Mouse (Mus musculus) ES-E14 (cell line): Measurements from ENCODE around the gene Daam1. TPM values are rescaled to one million over a fixed set of nuclear protein-coding genes. Genes with fewer than 3 reads are reported as not detected.

ENCODE experiments used
- DNase-seq: peaks from one replicate; pipeline ENCODE4 v3.0.0-alpha.2; 2013; ENCODE audit warnings: low read depth, low spot score
- H3K27ac ChIP-seq: 2 replicates; pipeline ENCODE4 v1.5.1; 2012; ENCODE audit warnings: low read depth, mild to moderate bottlenecking, low read length, moderate library complexity, mixed read lengths; ENCODE audit not compliant: poor library complexity, insufficient read depth, severe bottlenecking
- H3K36me3 ChIP-seq: 2 replicates; pipeline ENCODE4 v1.6.1; 2012; ENCODE audit warnings: mild to moderate bottlenecking, low read length, moderate library complexity, mixed read lengths; ENCODE audit not compliant: control insufficient read depth, poor library complexity, insufficient read depth, severe bottlenecking
- H3K4me1 ChIP-seq, 2 experiments: fragments of 150-350 bp in 1 of 2; sonication (generic) in 1 of 2; 2 replicates each; pipeline ENCODE4 v1.6.1; 2012; ENCODE audit warnings: low read length in 2 of 2, mild to moderate bottlenecking in 1 of 2, mixed read lengths in 1 of 2; ENCODE audit not compliant: control insufficient read depth in 2 of 2, insufficient read depth in 2 of 2, poor library complexity in 1 of 2
- H3K4me3 ChIP-seq, 2 experiments: fragments of 150-350 bp in 1 of 2; sonication (generic) in 1 of 2; 2 replicates each; pipeline ENCODE4 v1.5.1; 2012; ENCODE audit warnings: low read length in 2 of 2, low read depth in 1 of 2, mild to moderate bottlenecking in 1 of 2, mixed read lengths in 1 of 2; ENCODE audit not compliant: insufficient read depth in 1 of 2, poor library complexity in 1 of 2, severe bottlenecking in 1 of 2
- H3K9ac ChIP-seq: 2 replicates; pipeline ENCODE4 v1.6.1; 2012; ENCODE audit warnings: low read depth, mild to moderate bottlenecking, low read length, mixed read lengths; ENCODE audit not compliant: poor library complexity, insufficient read depth, severe bottlenecking
- H3K9me3 ChIP-seq: fragments of 150-350 bp; sonication (generic); 2 replicates; pipeline ENCODE4 v1.6.1; 2012; ENCODE audit warnings: low read depth, mild to moderate bottlenecking, low read length; ENCODE audit not compliant: control insufficient read depth, insufficient read depth
- CHD2 ChIP-seq: IDR thresholded peaks from 2 replicates; pipeline ENCODE4 v1.6.1; 2014; ENCODE audit warnings: mild to moderate bottlenecking, low read depth, low read length, inconsistent platforms
- HCFC1 ChIP-seq: IDR thresholded peaks from 2 replicates; pipeline ENCODE4 v1.6.1; 2012; ENCODE audit warnings: low read length, inconsistent platforms, borderline replicate concordance; ENCODE audit not compliant: insufficient read depth
- MAFK ChIP-seq: IDR thresholded peaks from 2 replicates; pipeline ENCODE4 v1.6.1; 2014; ENCODE audit warnings: mild to moderate bottlenecking, low read depth, low read length, inconsistent platforms; ENCODE audit not compliant: insufficient read depth
- ZC3H11A ChIP-seq: IDR thresholded peaks from 2 replicates; pipeline ENCODE4 v1.6.1; 2012; ENCODE audit warnings: low read depth, mild to moderate bottlenecking, inconsistent platforms, low read length, borderline replicate concordance
- ZNF384 ChIP-seq: IDR thresholded peaks from 2 replicates; pipeline ENCODE4 v1.6.1; 2012; ENCODE audit warnings: low read depth, low read length, inconsistent platforms
- in situ Hi-C, 2 experiments: fragments of 600-800 bp; cut with MboI; formaldehyde crosslinking; loops; one replicate each; pipeline ENCODE4 v1.15.1; 2025; ENCODE audit warnings: low sequenced_read_pairs in 2 of 2, inconsistent platforms in 1 of 2; ENCODE audit not compliant: unreplicated experiment in 2 of 2
- total RNA-seq: library from RNA; depleted of rRNA; stranded (reverse); fragments of 300-350 nt; gene quantifications from 2 replicates; pipeline ENCODE4 v1.2.3, GENCODE M21; 2012

The Daam1 gene
- total RNA-seq, 1 experiment: 15.8 TPM

DNA sequence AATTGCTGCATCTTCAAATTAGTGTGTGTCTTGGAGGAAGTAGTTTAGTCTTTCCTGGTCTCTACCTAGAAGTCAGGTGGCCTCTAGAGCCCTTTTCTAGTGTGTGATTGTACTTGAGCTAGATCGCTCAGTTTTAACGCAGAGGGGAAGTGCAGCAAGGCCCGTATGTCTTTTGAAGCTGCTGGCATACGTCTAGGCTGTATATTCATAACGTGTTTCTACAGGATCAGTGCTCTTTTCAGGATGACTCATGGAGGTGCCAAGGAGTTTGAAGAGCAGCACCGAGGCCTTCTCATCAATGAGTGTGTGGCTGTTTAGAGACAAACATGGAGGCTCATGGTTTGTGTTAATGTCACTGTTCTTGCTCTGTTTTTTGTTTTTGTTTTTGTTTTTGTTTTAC, 39.8 kb downstream of the Daam1 start:
- Histone ChIP-seq H3K4me3 (no peak overlapping the region), H3K27ac (no peak overlapping the region), H3K9me3 (no peaks in the 10 kb centered on the region), H3K36me3 (no peaks in the 10 kb centered on the region), H3K9ac (no peak overlapping the region), H3K4me1 (peaks cover 0 to 2% of the 10 kb centered on the region in 2 experiments; a peak in 1 of 4 replicates)
- TF ChIP-seq CHD2 (no peak), MAFK (no peak), HCFC1 (no peak), ZNF384 (no peak), ZC3H11A (no peak)
- DNase-seq: no peak
- in situ Hi-C loops: no loop called here

DNA sequence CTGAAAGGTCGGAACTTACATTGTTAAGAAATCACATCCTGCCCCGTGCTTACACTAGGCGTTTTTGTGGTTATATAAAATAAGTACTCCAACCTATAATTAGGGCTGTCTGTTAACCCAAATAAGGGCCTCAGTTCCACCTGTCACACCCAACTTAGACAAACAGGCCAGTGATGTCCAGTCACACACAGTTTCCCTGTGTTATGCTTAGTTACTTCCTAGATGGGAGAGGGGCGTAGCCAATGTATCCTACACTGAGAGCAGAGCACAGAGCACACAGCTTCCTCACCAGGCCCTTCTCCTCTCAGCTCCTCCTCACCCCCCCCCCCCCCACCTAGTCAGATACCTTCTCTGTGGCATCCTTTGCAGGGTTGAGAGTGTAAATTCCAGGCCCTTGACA, 41.5 kb downstream of the Daam1 start:
- TF ChIP-seq ZC3H11A (no peak), CHD2 (no peak), ZNF384 (no peak), MAFK (no peak), HCFC1 (no peak)
- in situ Hi-C loops: no loop called here
- DNase-seq: no peak
- H3K9me3 ChIP-seq: no peaks in the 10 kb centered on the region
- H3K9ac ChIP-seq: no peak overlapping the region
- no peaks in the 10 kb centered on the region for H3K36me3 ChIP-seq
- peaks cover 0 to 4% of the 10 kb centered on the region in 2 experiments; a peak in 1 of 4 replicates for H3K4me1 ChIP-seq
- H3K27ac ChIP-seq: no peak overlapping the region
- H3K4me3 ChIP-seq: no peak overlapping the region

GRCm38 (mm10) chr12:71874561-71874960, 43.7 kb downstream of the Daam1 start:
- Histone ChIP-seq H3K9me3 (no peaks in the 10 kb centered on the region), H3K27ac (no peak overlapping the region), H3K36me3 (no peaks in the 10 kb centered on the region), H3K4me1 (peaks cover 0 to 4% of the 10 kb centered on the region in 2 experiments; a peak in 1 of 4 replicates), H3K9ac (no peak overlapping the region), H3K4me3 (no peak overlapping the region)
- in situ Hi-C loops: no loop called here
- no peak for DNase-seq
- TF ChIP-seq ZNF384 (no peak), CHD2 (no peak), MAFK (no peak), HCFC1 (no peak), ZC3H11A (no peak)

DNA sequence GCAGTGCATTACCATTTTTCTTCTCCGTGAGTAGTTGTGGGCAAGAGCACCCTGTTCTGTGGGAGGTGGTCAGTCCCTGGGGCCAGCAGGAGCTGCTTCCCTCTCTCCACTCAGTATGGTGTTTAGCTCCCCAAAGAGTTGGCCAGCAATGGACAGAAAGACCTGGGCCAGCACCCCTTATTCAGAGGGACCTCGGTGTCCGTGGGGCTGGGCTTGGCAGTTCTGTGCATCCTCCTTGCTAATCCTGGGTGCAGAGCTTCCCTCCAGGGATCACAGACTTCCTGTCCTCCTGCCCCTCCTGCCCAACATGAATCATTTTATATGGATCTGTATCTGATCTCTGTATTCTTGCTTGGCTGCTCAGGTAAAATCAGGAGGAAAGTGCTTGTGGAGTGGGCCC, 44.1 kb downstream of the Daam1 start:
- Histone ChIP-seq H3K4me3 (no peak overlapping the region), H3K9me3 (no peaks in the 10 kb centered on the region), H3K36me3 (no peaks in the 10 kb centered on the region), H3K27ac (no peak overlapping the region), H3K4me1 (peaks cover 0 to 4% of the 10 kb centered on the region in 2 experiments; a peak in 1 of 4 replicates), H3K9ac (no peak overlapping the region)
- TF ChIP-seq MAFK (no peak), HCFC1 (no peak), ZC3H11A (no peak), CHD2 (no peak), ZNF384 (no peak)
- in situ Hi-C loops: no loop called here
- DNase-seq: no peak
